Mouse (Mus musculus): ENCODE data around the gene Tnmd. TPM values are rescaled to one million over a fixed set of nuclear protein-coding genes. Genes with fewer than 3 reads are reported as not detected.

Tnmd gene
- polyA plus RNA-seq, 1 experiment from 2014 or later = 0.96 TPM

Other genes starting within 250 kb of the Tnmd start
- 14.4 and 15.2 TPM in 2 replicates for gene Pcdh19, start 162.0 kb upstream of the Tnmd start, polyA plus RNA-seq (2015; fragmentation: Nextera tagmentation; extraction: Ambion mirVana)
- 240 and 273 TPM in 2 replicates for gene Tspan6, start 47.4 kb downstream of the Tnmd start, polyA plus RNA-seq (2015; fragmentation: Nextera tagmentation; extraction: Ambion mirVana)
- gene Srpx2, start 57.4 kb downstream of the Tnmd start, polyA plus RNA-seq (2015; fragmentation: Nextera tagmentation; extraction: Ambion mirVana) = 1.4 and 1.6 TPM in 2 replicates
- gene Sytl4, start 130.8 kb downstream of the Tnmd start, polyA plus RNA-seq (2015; fragmentation: Nextera tagmentation; extraction: Ambion mirVana) = 0.39 and 0.59 TPM in 2 replicates
- 65.8 and 66.8 TPM in 2 replicates for gene Cstf2, start 208.2 kb downstream of the Tnmd start, polyA plus RNA-seq (2015; fragmentation: Nextera tagmentation; extraction: Ambion mirVana)